Mouse (Mus musculus): ENCODE results near the gene Wscd2. TPM values are rescaled to one million over a fixed set of nuclear protein-coding genes. Genes with fewer than 3 reads are reported as not detected.
A peak's percentile ranks its signal among the peaks of the same experiment; 100 is the strongest.

Gene Wscd2
- polyA plus RNA-seq, 1 experiment, result 33.3 TPM

DNA sequence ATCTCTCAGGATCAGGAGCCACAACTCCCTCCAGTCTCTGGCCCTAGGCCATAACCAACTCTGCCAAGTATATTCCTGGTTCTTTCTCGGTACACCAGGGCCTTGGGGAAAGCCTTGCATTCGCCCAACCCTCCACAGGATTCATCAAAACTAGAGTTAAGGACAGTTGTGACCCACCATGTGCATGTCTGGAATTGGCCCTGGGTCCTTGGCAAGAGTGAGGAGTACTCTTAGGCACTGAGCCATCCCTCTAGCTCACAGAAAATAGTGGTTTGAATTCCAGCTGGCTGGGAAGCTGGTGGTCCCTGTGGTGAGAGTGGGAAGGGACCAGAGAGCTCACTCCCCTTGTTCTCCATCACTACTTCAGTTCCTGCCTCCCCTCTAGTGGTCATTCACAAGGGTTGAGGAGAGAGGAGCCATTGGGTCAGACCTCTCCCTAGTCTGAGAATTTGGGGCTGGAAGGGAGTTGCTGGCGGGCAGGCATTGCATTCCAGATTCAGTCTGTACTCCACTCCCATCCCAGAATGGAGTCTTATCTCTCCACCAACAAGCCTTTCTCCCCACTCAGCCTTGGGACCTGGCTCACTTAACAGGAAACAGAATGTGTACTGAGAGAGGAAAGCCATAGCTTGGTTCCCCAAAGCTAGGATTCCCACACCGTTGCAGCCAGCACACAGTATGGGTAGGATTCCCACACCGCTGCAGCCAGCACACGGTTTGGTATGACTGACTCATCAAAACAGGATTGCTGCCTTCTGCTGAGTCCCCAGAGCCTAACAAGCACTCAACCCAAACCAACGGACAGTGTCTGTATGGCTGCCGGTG, 117.0 kb downstream of the Wscd2 start:
- no peak for DNase-seq (ENCODE audit: extremely low spot score in 1 of 2, low spot score in 1 of 2)

DNA sequence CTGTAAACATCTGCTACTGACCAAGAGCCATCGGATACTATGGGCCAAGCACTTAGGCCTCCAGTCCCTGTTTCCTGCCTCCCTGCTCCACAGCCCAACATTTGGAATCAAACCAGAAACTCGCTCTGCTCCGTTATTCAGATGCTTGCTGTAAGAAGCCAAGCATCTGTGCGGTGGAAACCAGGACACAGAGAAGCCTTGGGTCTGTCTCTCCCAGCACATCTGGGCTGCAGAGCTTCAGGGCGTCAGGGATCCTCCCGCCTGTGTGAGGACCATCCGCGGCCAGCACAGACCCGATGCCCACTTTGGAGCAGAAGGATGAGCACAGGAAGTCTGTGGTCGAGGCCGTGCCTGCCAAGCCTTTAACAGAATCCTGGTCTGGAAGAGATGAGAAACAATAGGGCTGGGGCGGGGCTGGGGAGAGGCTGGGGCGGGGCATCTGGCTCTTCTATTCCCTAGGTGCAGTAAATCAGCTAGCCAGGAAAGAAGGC, 117.9 kb downstream of the Wscd2 start:
- DNase-seq (ENCODE audit: extremely low spot score in 1 of 2, low spot score in 1 of 2), result no peak

DNA sequence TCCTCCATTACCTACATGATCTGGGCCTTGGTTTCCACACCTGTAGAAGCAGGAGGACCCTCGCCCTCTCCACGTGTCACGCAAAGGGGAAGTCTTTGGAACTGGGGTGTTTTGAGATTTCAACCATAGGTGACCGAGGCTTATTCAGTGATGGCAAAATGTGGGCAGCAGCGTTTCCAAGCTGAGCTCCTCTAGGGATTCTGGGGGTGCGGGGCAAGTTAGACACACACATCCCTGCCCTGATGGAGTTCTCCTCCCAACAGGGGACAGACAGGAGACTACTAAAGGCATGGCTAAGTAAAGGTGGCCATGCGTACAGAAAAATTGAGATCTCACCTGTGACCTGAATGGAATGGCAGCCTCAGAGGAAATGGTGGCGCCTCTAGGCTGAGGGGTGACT, 118.4 kb downstream of the Wscd2 start:
- DNase-seq (ENCODE audit: extremely low spot score in 1 of 2, low spot score in 1 of 2), result no peak

DNA sequence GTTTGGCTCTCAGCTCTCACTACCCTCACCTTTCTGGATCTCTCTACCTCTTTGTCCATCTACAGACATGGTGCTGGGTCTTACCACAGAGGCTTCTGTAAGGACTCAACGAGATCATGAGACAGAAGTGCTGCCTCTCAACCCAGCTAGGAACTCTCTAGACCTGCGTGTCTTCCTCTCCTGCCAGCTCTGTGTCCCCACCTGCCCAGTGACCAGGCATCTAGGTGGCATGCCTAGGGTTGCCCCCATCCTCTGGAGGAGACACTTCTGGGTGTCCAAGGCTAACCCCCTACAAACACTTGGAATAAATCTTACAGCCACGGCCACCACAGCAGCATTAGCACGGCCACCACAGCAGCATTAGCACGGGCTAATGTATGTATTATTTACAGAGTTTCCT, 119.8 kb downstream of the Wscd2 start:
- DNase-seq (ENCODE audit: extremely low spot score in 1 of 2, low spot score in 1 of 2), result no peak

DNA sequence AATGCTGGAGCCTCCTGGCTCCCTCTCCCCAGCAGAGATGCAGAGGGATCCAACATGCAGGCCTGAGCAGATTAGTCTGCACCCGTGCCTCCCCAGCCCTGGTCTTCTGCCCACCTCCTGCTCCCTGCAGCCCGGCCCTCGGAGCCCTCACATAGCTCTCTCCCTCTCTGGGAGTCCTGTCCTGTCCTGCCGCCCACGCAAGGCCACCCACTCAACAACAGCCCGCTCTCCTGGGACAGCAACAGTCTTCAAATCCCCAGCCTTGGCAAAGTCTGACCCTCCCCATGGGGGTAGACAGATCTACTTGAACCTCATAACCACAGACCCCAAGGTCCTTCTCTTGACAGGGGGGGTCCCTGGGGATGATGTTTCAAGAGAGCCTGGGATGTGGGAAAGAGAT, 120.4 kb downstream of the Wscd2 start:
- DNase-seq (ENCODE audit: extremely low spot score in 1 of 2, low spot score in 1 of 2), result no peak

DNA sequence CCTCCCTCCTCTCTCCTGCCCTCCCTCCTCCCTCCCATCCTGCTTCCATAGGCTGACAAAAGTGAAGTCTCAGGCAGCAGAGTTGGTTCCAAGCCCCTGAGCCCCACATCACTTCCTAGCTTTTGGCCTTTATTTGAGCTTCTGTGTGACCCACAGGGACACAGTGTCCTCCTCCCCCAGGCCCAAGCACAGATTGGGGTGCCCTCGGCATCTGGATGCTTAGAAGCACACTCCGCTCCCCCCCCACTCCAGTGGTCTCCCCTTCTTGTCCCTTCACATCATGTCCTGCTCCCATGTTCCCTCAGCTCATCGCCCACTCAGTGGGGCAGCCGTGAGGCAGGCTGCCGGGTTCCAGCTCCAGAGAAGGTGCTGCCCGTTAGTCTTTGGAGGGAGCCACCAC, 121.0 kb downstream of the Wscd2 start:
- DNase-seq (ENCODE audit: extremely low spot score in 1 of 2, low spot score in 1 of 2), result no peak

DNA sequence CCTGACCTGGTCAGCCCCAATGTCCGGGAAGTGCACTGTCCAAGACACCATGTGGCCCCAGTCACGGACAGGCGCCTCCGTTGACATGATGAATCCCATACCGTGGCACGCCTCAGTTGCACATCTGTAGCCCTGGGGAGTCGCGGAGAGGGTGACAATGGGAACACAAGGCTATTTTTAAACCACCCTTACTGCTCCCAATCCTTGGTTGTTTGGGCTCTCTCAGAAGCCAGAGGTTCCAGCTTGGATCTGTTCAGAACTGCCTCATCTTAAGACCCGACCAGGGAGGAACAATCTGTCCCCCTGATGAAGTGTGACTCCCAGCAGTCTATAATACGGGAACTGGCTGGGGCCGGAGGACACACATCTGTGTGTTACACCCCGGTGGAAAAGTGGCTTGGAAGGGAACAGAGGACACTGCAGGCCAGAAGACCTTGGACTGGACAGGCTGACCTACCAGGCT, 121.7 kb downstream of the Wscd2 start:
- DNase-seq (ENCODE audit: extremely low spot score in 1 of 2, low spot score in 1 of 2), result no peak

DNA sequence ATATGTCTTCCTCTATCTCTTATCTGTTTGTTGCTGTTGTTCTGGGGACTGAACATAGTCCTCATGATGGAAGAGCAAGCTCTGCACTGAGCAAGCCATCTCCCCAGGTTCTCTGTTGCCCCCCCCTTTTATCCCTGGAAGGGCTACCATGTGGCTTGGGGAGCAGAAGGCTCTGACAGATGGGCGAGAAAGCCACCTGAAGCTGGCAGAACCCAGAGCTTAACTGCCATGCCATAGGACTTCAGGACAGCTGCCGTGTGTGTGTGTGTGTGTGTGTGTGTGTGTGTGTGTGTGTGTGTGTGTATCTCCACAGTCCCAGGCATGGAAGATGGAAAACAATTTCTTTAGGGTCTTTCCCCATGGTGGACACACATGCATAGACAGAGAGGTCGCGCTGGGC, 128.6 kb downstream of the Wscd2 start:
- DNase-seq (ENCODE audit: extremely low spot score in 1 of 2, low spot score in 1 of 2), result no peak

DNA sequence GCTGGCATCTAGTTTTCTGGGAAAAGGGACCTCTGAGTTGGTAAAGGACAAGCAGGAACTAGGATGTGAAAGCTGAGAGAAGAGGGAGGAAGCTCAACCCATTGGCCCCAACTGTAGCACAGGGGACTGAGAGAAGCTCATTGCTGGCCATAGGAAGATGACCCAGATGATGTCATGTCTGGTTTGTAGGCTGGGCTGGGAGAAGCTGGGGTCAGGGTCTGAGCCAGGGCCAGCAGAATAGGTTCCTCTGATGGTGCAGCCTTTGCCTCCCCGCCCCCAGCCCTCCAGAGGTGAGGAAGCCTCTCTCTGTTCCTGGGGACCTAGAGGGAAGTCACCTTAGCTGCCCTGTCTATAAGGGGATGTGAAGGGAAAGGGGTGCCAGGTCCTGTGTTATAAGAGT, 129.0 kb downstream of the Wscd2 start:
- DNase-seq (ENCODE audit: extremely low spot score in 1 of 2, low spot score in 1 of 2), result no peak

DNA sequence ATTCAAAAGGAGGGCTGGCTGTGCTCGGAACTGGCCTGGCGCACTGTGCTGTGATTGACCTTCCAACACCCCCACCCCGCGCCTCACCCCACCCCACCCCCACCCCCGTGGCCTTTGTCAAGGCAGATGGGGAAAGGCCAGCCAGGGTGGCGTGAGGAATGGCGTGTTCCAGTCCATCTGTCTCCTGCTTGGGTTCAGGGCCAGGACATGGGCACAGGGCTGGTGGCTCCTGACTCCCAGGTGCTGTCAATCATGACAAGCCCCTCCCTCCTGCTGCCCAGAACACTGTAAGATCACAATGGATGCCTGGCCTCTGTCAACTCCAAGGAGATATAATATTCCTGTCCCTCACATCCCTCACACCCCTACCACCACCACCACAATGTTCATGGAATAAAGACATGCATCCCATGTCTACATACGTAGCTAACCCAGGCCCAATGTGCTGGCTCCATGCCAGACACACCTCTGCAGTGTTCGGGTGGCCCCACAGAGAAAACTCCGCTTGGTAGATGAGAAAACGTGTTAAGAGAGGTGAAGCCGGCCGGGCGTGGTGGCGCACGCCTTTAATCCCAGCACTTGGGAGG, 130.1 kb downstream of the Wscd2 start:
- DNase-seq (ENCODE audit: extremely low spot score in 1 of 2, low spot score in 1 of 2), result no peak

DNA sequence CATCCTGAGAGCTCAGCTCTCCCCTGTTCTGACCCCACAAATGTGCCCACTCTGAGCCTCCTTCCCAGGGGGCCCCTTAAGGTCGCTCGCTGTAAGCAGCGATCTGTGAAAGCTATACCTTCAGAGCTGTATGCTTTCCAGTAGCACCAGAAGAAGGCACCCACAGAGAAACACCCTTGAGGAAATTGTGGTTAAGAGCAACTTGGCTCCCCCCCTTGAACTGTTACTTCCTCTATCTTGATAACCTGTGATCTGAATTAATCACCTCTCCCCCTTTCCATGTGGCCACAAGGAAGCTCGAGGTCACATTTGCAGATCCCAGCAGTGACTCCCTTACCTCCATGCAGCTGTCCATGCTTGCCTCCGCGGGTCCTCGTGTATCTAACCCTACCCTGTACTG, 130.9 kb downstream of the Wscd2 start:
- no peak for DNase-seq (ENCODE audit: extremely low spot score in 1 of 2, low spot score in 1 of 2)

DNA sequence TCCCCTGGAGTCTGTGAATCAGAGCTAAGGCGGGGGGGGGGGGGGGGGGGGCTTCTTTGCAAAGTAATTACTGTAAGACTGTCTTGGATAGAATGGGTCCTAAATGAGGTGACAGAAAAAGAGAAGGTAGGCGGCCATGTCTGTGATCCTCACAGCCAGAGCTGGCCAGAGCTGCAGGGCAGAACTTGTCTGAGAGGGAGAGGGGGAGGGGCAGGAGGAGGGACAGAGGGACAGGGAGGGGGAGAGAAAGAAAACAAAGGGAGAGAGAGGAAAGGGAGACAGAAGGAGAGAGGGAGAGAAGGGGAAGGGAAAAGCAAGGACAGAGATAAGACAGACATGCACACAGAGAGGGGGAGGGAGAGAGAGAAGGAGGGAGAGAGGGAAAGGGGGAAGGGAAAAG, 132.9 kb downstream of the Wscd2 start:
- DNase-seq (ENCODE audit: extremely low spot score in 1 of 2, low spot score in 1 of 2), result no peak

DNA sequence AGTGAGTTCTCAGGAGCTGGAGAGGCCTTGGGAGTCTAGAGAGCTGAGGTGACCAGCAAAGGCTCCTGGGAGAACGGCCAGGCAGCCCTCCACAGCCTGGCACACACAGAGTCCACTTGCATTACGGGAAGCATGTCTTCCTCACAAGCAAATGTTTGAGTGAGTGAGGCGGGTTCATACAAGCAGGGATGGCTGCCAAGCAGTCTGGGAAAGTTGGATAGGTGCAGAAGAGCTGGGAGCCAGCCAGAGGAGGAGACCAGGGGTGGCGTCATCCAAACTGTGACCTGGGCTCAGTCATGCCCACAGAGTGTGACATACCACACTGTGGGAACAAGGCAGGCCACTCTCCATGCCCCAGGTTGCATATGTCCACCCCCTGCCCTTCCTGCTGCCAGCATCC, 134.9 kb downstream of the Wscd2 start:
- DNase-seq (ENCODE audit: extremely low spot score in 1 of 2, low spot score in 1 of 2), result no peak

DNA sequence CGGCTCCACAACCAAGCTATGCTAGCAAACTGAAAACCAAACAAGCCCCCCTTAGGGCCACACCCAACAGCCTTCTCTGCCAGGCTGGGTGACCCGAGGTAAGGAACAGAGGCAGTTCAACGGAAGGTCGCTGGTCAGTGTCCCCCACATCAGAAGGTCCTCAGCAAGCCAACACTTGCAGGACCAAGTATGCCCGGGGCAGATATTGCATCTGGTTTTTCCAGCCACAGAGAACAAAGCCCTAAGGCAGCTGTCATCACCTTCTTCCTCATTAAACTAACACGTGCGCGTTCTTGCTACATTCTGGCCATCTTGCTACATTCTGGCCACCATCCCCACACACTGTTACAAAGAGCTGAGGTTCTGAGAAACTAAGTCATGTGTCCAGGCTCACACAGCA, 136.2 kb downstream of the Wscd2 start:
- DNase-seq (ENCODE audit: extremely low spot score in 1 of 2, low spot score in 1 of 2), result no peak

DNA sequence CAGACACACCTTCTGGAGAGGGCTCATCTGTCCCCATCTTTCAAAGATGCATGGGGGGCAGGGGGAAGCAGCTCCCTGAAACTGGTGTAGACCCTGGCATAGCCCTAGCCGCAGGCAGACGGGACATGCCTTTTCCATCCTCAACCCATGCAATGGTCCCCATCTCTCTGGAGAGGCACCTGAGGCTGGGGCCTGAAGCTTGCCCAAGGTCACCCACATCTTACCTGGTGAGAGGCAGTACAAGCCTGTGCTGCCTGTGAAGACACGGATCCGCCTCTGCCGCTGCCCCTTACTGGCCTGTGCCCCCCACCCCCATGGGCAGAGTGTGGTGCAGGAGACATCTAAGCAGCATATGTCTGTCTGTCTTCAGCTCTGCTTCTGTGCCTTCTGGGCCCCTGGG, 136.9 kb downstream of the Wscd2 start:
- DNase-seq (ENCODE audit: extremely low spot score in 1 of 2, low spot score in 1 of 2), result no peak

DNA sequence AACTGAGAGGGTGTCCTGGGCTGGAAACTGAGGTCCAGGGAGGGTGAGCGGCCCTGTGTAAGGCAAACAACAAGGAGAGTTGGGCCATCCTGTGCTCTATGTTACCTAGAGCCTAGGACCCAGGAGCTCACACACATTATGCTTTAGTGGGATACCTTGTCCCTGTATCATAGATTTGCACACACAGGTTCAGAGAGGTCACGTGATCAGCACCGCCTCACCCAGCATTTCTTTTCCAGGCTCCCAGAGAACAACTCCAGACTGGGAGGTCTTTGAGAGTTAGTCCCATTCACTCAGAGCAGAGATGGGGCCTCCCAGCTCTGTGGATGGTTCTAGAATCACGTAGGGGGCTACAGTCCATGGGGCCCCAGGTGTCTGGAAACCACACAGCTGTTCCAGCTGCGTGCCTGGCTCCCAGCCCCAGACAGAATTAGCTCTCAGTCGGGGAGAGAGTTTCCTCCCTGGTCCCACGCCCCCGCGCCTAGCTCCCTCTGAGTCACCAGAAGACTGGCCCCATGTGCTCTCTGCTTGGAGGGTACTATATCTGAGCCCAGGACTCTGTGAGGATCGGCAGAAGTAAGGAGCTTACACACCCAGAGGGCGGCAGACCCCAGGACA, 137.8 kb downstream of the Wscd2 start:
- DNase-seq (ENCODE audit: extremely low spot score in 1 of 2, low spot score in 1 of 2), result peak; percentile 26 to 78

DNA sequence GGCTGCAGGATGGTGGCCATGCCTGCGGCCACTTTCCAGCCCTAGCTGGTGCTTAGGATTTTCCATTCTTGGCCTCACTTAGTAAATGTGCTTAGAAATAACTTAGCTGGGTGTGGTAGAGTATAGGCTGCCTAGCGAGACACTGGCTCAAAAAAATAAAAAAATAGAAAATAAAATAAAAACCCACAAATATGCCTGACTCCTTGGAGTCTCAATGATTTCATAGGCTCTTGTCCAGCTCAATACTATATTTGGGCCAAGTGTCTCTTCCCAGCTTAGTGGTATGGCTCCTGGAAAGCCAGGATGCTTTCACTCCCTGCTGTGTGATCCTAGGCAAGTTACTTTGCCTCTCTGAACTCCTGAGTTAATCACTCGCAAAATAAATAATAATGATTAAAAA, 139.1 kb downstream of the Wscd2 start:
- DNase-seq (ENCODE audit: extremely low spot score in 1 of 2, low spot score in 1 of 2), result no peak

DNA sequence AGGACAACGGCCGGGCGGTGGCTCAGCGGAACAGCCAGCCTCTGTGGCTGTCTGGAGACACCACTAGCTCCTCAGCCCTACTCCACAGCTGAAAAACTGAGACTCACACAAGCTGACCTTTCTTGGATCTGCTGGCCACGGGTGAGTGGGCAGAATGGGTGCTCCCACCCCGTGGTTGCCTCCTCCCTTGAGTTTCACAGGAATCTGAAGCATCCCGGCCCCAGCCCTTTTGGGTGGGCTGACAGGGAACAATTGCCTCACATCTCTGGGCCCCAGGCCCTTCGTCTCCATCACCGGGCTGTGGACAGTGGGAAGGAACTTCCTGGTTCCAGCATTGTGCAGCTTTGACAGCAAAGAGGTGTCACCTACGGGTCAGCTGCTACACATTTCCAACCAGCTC, 140.0 kb downstream of the Wscd2 start:
- no peak for DNase-seq (ENCODE audit: extremely low spot score in 1 of 2, low spot score in 1 of 2)

DNA sequence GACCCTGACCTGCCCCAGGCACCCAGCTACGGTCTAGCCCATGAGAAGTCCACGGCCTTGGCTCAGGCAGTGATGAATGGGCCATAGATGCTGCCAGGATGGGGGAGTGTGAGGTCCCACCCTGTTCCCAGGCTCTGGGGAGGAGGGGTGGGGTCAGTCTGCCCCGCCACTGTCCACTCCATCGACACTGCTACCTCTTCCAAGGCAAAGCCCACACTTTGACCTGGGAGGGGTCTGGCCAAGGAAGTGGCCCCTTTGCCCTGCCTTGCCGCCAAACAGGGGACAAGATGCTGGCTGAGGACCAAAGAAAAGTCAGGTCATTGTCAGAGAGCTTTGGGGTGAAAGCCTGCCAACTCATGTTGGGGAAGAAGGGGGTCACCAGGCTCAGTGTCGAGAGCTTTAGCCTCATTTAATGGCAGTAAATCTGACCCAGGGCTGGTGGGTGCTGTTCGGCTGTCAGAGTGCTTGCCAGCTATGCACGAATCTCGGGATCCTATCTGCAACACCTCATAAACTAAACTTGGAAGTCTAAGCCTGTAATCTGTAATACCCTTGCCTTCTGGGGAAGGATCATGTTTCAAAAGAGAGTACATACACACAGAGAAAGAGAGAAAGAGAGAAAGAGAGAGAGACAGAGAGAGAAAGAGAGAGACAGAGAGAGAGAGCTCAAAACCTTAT, 143.0 kb downstream of the Wscd2 start:
- DNase-seq (ENCODE audit: extremely low spot score in 1 of 2, low spot score in 1 of 2), result no peak

DNA sequence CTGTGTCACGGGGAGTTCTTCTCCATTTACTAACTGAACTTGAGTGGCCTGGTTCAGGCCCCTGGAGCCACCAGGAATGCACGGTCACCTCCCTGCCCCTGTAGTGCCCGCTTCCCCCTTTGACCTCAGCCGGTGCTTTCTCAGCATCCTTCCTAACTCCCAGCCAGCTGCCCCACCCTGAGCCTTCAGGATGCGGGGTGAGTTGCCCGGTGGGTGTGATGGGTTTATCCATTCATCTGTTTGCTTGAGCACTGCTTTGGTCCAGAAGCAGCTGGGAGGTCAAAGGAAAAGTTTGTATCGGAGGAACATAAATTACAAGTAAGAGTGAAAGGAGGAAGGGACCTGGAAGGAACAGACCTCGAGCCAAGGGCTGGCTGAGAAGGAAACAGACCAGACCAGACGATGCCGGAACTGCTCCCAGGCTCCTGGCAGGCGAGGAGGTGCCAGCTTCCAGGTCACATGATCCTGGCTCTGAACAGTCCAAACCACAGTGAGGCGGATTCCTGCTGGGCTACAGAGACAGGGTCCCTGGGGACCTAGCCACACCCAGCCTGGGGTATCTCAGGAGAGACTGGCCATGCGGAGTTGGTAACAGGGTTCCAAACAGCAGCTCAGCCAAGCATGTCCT, 144.0 kb downstream of the Wscd2 start:
- peak; percentile 38 to 54 for DNase-seq (ENCODE audit: extremely low spot score in 1 of 2, low spot score in 1 of 2)
